Mouse (Mus musculus) hindbrain, embryonic 16.5 days (tissue): ENCODE measurements around the gene Ak6. TPM values are rescaled to one million over a fixed set of nuclear protein-coding genes. Genes with fewer than 3 reads are reported as not detected.

ENCODE experiments used
- ATAC-seq: fragments of 200-750 bp; cut with Nextera tagmentation; 2 replicates; pipeline ENCODE4 v1.8.0; 2017; ENCODE audit warnings: moderate TSS enrichment, moderate library complexity
- H3K27ac ChIP-seq: fragments of 300-500 bp; sonication (generic); 2 replicates; pipeline ENCODE4 v1.5.1; 2014; ENCODE audit warnings: low read depth, mild to moderate bottlenecking, control low read depth, low read length, moderate library complexity
- H3K27me3 ChIP-seq: fragments of 300-500 bp; sonication (generic); replicated peaks from 2 replicates; pipeline ENCODE4 v1.6.1; 2014; ENCODE audit warnings: low read length; ENCODE audit not compliant: control insufficient read depth, insufficient read depth
- H3K36me3 ChIP-seq: fragments of 300-500 bp; sonication (generic); 2 replicates; pipeline ENCODE4 v1.6.1; 2014; ENCODE audit warnings: mild to moderate bottlenecking, low read length, moderate library complexity, mixed read lengths; ENCODE audit not compliant: control insufficient read depth, insufficient read depth
- H3K4me1 ChIP-seq: fragments of 300-500 bp; sonication (generic); 2 replicates; pipeline ENCODE4 v1.6.1; 2014; ENCODE audit warnings: low read depth, low read length; ENCODE audit not compliant: control insufficient read depth, insufficient read depth
- H3K4me2 ChIP-seq: fragments of 300-500 bp; sonication (generic); 2 replicates; pipeline ENCODE4 v1.6.1; 2014; ENCODE audit warnings: mild to moderate bottlenecking, low read length, control low read depth, moderate library complexity
- H3K4me3 ChIP-seq: fragments of 300-500 bp; sonication (generic); 2 replicates; pipeline ENCODE4 v1.5.1; 2014; ENCODE audit warnings: mild to moderate bottlenecking, low read length, control low read depth, moderate library complexity
- H3K9ac ChIP-seq: fragments of 300-500 bp; sonication (generic); 2 replicates; pipeline ENCODE4 v1.6.1; 2014; ENCODE audit warnings: low read depth, mild to moderate bottlenecking, control low read depth, low read length, moderate library complexity
- H3K9me3 ChIP-seq: fragments of 300-500 bp; sonication (generic); 2 replicates; pipeline ENCODE4 v1.6.1; 2014; ENCODE audit warnings: mild to moderate bottlenecking, low read length, moderate library complexity; ENCODE audit not compliant: control insufficient read depth
- WGBS: fragments of 180-500 bp; shearing (Covaris S2); extraction: QIAGEN DNeasy Blood & Tissue Kit; methylation state at CpG from one replicate; pipeline ENCODE4 v1.1.7; 2014; 5-methylcytosine and 5-hydroxymethylcytosine counted together
- polyA plus RNA-seq: library from polyadenylated mRNA; unstranded; fragments of >200 nt; fragmentation: Nextera tagmentation; extraction: Ambion mirVana; gene quantifications from 2 replicates; pipeline ENCODE4 v1.2.1, GENCODE M21; 2015

Gene Ak6
- polyA plus RNA-seq, 1 experiment from 2014 or later = 316 TPM

DNA sequence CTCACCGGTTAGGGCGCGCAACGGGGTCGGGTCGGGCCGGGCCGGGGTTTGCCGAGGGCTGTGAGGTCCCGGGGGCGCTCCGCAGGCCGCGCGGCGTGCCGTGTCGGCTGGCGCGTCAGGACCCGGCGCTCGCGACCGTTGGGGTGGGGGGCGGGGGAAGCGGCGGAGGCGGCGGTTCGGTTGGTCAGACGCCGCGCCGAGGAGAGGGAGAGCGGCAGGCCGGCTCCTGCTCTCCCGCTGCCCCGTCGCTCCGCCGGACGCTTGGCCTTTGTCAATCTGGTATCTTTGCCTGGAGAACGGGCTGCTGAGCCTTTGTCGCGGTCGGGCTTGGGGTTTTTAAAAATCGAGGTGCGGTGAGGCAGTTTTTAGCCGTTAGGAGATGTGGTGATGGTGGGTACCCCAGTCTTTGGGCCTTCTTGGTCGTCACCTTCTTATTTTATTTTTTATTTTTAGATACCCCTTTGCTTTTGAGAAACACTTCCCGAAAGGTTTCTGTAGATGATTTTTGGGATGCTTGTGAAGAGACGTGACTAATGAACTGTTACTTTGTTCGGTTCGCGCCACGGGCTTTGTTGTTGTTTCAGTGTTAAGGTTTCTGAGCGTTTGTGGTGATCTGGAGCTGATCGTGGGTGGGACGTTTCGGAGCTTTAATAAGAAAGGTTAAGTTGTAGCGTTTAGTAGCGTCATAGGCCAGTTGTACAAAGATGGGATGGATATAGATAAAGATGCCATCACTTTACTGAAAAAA lies 834 bp downstream of the Ak6 start, which contains the start of gene Taf9:
Gene Taf9 (plus strand): TSS at position 141 of the 748 bp plus-strand sequence.
- no peak; the same call in 1 of the 2 replicates for ATAC-seq

DNA sequence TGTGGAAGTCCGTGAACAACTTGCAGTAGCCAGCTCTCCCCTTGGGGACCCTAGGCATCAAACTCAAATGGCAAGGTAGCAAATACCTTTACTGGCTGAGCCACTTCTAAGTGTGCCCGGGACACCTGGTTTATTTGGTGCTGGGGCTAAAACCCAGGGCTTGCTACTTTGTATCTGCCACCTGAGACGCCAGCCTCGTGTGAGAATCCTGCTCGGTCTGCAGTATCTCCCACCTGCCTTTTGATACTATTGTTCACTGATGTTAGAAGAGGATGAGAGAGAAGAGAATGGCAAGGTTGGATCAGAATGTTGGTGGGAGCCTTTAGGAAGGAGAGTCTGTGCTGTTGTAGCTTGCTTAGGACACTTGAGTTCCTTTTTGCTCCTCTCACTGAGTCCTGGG lies 7.3 kb downstream of the Ak6 start:
- WGBS = 94% methylated on average over 5 of the region's 5 CpGs
- Histone ChIP-seq H3K27ac (no peak overlapping the region), H3K4me3 (no peak overlapping the region), H3K9me3 (no peaks in the 10 kb centered on the region), H3K36me3 (no peaks in the 10 kb centered on the region; the same call in 1 of the 2 replicates), H3K4me2 (no peak overlapping the region), H3K27me3 (no peaks in the 10 kb centered on the region), H3K4me1 (no peaks in the 10 kb centered on the region), H3K9ac (no peak overlapping the region)
- no peak for ATAC-seq

More for the DNA sequence above, 834 bp downstream of the Ak6 start, which contains the start of gene Taf9:
- Histone ChIP-seq H3K27ac (peak within 1 kb of the TSS; percentile 98), H3K4me2 (peak within 1 kb of the TSS; percentile 73), H3K9me3 (no peaks in the 10 kb centered on the region), H3K36me3 (no peaks in the 10 kb centered on the region; the same call in none of the 2 replicates), H3K4me3 (peak within 1 kb of the TSS; percentile 89), H3K27me3 (no peaks in the 10 kb centered on the region), H3K9ac (peak within 1 kb of the TSS; percentile 91), H3K4me1 (peaks cover 10% of the 10 kb centered on the region)
- WGBS = under 1% methylated on average over 60 of the region's 63 CpGs

DNA sequence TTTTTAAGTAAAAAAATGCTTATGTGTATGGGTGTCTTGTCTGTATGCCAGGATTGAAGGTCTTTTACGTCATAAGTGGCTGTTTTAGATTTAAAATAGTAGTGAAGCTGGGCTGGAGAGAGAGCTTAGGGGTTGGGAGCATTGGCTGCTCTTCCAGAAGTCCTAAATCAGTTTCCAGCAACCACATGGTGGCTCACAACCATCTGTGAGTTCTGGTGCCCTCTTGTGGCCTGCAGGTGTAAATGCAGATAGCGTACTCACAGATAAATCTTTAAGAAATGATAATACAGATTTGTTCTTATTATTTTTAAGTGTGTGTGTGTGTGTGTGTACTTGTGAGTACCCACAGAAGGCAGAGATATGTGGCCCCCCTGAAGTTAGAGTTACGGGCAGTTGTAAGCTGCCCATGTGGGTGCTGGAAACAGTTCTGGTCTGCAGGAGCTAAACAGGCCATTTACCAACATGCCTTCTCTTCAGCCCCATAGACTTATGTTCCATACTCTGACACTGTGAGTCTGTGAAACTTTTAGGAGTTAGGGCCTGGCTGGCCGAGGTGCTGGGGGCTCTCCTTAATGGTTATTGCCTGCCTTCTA lies 9.2 kb downstream of the Ak6 start:
- Histone ChIP-seq H3K27ac (no peak overlapping the region), H3K4me1 (no peaks in the 10 kb centered on the region), H3K9ac (no peak overlapping the region), H3K36me3 (no peaks in the 10 kb centered on the region; the same call in 1 of the 2 replicates), H3K4me3 (no peak overlapping the region), H3K27me3 (no peaks in the 10 kb centered on the region), H3K9me3 (no peaks in the 10 kb centered on the region), H3K4me2 (no peak overlapping the region)
- peak; percentile 60; the same call in 1 of the 2 replicates for ATAC-seq
- WGBS = 51% methylated on average over 4 of the region's 4 CpGs

DNA sequence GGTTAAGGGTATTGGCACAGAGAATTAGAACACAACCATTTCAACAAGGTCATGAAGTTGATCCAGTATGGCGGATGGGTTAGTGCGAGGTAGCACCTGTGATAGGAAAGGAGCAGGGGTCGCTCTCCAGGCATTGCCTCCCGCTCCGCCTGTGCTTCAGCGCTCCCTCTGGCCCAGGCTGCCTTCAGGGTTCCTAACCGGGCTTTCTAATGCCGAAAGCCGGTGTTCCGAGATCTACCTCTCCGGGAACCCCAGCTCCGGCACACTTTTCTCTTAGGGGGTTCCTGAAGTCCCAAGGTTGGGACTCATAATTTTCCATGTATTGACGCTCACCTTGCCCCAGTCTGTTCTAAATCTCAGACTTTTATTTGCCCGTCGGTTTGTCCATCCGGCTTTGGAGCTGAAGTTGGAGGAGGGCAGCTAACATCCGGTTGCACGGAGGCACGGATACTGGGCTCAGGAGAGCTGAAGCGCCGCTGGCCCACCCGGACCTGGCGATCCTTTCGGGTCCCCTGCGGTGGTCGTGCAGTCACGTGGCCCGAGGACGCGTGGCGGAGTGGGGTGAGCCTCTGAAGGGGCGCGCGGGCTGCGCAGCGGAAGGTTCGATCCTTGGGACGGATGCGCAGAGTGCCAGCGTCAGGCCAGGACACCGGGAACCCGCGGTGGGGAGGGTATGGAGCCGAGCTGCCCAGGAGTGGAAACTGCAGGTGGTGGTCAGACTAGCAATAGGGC lies 18.7 kb downstream of the Ak6 start, which contains the start of gene Ccdc125:
Gene Ccdc125 (plus strand): TSS at position 427 of the 732 bp plus-strand sequence.
- peak within 1 kb of the TSS; percentile 76 for H3K9ac ChIP-seq
- H3K4me1 ChIP-seq = peaks cover 7% of the 10 kb centered on the region
- no peak within 1 kb of the TSS for H3K27ac ChIP-seq
- peaks cover 3% of the 10 kb centered on the region; the same call in 1 of the 2 replicates for H3K36me3 ChIP-seq
- peak within 1 kb of the TSS; percentile 56 for H3K4me3 ChIP-seq
- H3K27me3 ChIP-seq = no peaks in the 10 kb centered on the region; the same call in 1 of the 2 replicates
- H3K9me3 ChIP-seq = peaks cover 3% of the 10 kb centered on the region; the same call in 1 of the 2 replicates
- peak within 1 kb of the TSS; percentile 98 for H3K4me2 ChIP-seq
- peak; percentile 60; the same call in 1 of the 2 replicates for ATAC-seq
- under 1% methylated on average over 44 of the region's 44 CpGs for WGBS

DNA sequence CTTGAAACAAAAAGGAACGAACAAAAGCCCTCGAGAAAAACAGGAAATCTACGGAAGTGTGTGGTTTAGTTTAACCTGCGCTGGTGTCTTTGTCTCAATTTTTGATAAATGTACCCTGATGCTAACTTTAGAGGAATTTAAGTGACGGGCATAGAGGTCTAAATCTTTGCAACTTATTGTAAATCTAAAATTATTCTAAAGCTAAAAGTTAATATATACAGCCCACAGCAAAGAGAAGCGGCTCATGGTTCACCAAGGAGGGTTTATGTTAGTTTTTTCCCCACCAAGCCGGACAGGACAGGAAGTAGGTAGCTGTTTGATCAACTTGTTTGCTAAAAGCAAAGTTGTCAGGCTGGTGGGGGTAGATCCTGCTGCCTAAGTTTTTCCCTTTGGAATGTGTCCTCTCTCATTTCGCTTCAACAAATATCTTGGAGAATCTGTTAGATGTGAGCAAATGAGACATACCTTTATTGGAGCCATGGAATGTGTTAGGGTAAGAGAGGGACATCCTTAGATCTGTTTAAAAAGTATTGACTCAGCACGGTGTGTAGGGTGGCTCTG lies 19.5 kb downstream of the Ak6 start:
- Histone ChIP-seq H3K4me3 (peak overlapping the region; percentile 56), H3K9ac (no peak overlapping the region), H3K27me3 (no peaks in the 10 kb centered on the region; the same call in 1 of the 2 replicates), H3K4me1 (peaks cover 7% of the 10 kb centered on the region), H3K36me3 (peaks cover 3% of the 10 kb centered on the region; the same call in 1 of the 2 replicates), H3K9me3 (peaks cover 3% of the 10 kb centered on the region; the same call in 1 of the 2 replicates), H3K4me2 (peak overlapping the region; percentile 98), H3K27ac (no peak overlapping the region)
- 63% methylated on average over 9 of the region's 9 CpGs for WGBS
- no peak for ATAC-seq

- Histone ChIP-seq H3K4me1 (no peaks in the 10 kb centered on the region), H3K27ac (no peak overlapping the region), H3K9ac (no peak overlapping the region), H3K9me3 (peaks cover 3% of the 10 kb centered on the region; the same call in 1 of the 2 replicates), H3K27me3 (no peaks in the 10 kb centered on the region), H3K4me2 (no peak overlapping the region), H3K4me3 (no peak overlapping the region), H3K36me3 (no peaks in the 10 kb centered on the region; the same call in 1 of the 2 replicates)
- no peak for ATAC-seq
- 88% methylated on average over 15 of the region's 15 CpGs for WGBS
These were observed 25.3 kb downstream of the Ak6 start for GRCm38 (mm10) chr13:100675936-100676635.

GRCm38 (mm10) chr13:100681615-100682014 lies 30.8 kb downstream of the Ak6 start:
- WGBS = 90% methylated on average over 8 of the region's 8 CpGs
- Histone ChIP-seq H3K4me3 (no peak overlapping the region), H3K27ac (no peak overlapping the region), H3K27me3 (no peaks in the 10 kb centered on the region), H3K36me3 (no peaks in the 10 kb centered on the region), H3K9me3 (no peaks in the 10 kb centered on the region), H3K4me2 (no peak overlapping the region), H3K4me1 (no peaks in the 10 kb centered on the region), H3K9ac (no peak overlapping the region)
- no peak for ATAC-seq

GRCm38 (mm10) chr13:100682837-100683236 lies 32.1 kb downstream of the Ak6 start:
- H3K9ac ChIP-seq = no peak overlapping the region
- H3K4me3 ChIP-seq = no peak overlapping the region
- no peak overlapping the region for H3K27ac ChIP-seq
- no peak overlapping the region for H3K4me2 ChIP-seq
- no peak for ATAC-seq
- 83% methylated on average over 2 of the region's 2 CpGs for WGBS
- H3K27me3 ChIP-seq = no peaks in the 10 kb centered on the region
- H3K9me3 ChIP-seq = no peaks in the 10 kb centered on the region
- no peaks in the 10 kb centered on the region for H3K4me1 ChIP-seq
- H3K36me3 ChIP-seq = no peaks in the 10 kb centered on the region
